Mouse (Mus musculus) adipocyte (in vitro differentiated cells): ENCODE data around the gene Ube2m.

Source experiments
- DNase-seq: peaks from one replicate; pipeline ENCODE4 v3.0.0-alpha.2; 2016; ENCODE audit warnings: low spot score

Ube2m gene

GRCm38 (mm10) chr7:13033451-13034147 lies 4.5 kb downstream of the Ube2m start:
- DNase-seq: no peak

GRCm38 (mm10) chr7:13032541-13032940 lies 5.5 kb downstream of the Ube2m start:
- DNase-seq: no peak

GRCm38 (mm10) chr7:13031983-13032382 lies 6.1 kb downstream of the Ube2m start:
- no peak for DNase-seq

- no peak for DNase-seq
These were observed 7.0 kb downstream of the Ube2m start for GRCm38 (mm10) chr7:13031069-13031468.

- no peak for DNase-seq
These were observed 9.1 kb downstream of the Ube2m start for GRCm38 (mm10) chr7:13028986-13029385.

GRCm38 (mm10) chr7:13025511-13026112 lies 12.5 kb downstream of the Ube2m start:
- DNase-seq: no peak

- DNase-seq: peak; percentile 64
These were observed 13.3 kb downstream of the Ube2m start for GRCm38 (mm10) chr7:13024805-13025204.

- DNase-seq: peak; percentile 85
These were observed 13.9 kb downstream of the Ube2m start for GRCm38 (mm10) chr7:13023928-13024731.

- DNase-seq: no peak
These were observed 15.1 kb downstream of the Ube2m start for GRCm38 (mm10) chr7:13022773-13023535.

GRCm38 (mm10) chr7:13015217-13015616 lies 22.9 kb downstream of the Ube2m start:
- DNase-seq: no peak

GRCm38 (mm10) chr7:13014275-13014839 lies 23.7 kb downstream of the Ube2m start:
- DNase-seq: no peak

GRCm38 (mm10) chr7:13013671-13014070 lies 24.4 kb downstream of the Ube2m start:
- DNase-seq: no peak

- no peak for DNase-seq
These were observed 27.8 kb downstream of the Ube2m start, which contains the start of gene Zbtb45 for GRCm38 (mm10) chr7:13010005-13010908. Zbtb45 (minus strand) TSS chr7:13010034.

GRCm38 (mm10) chr7:13009143-13010004 lies 28.7 kb downstream of the Ube2m start:
- DNase-seq: peak; percentile 90

- no peak for DNase-seq
These were observed 30.6 kb downstream of the Ube2m start for GRCm38 (mm10) chr7:13007341-13008092.

- no peak for DNase-seq
These were observed 31.5 kb downstream of the Ube2m start for GRCm38 (mm10) chr7:13006531-13006930.

- no peak for DNase-seq
These were observed 32.1 kb downstream of the Ube2m start for GRCm38 (mm10) chr7:13006011-13006410.

GRCm38 (mm10) chr7:13003380-13003779 lies 34.7 kb downstream of the Ube2m start:
- DNase-seq: no peak

- no peak for DNase-seq
These were observed 36.5 kb downstream of the Ube2m start for GRCm38 (mm10) chr7:13001584-13001983.
